8 mouse cellular contexts compared by ENCODE assay signal in the genomic region with DNA sequence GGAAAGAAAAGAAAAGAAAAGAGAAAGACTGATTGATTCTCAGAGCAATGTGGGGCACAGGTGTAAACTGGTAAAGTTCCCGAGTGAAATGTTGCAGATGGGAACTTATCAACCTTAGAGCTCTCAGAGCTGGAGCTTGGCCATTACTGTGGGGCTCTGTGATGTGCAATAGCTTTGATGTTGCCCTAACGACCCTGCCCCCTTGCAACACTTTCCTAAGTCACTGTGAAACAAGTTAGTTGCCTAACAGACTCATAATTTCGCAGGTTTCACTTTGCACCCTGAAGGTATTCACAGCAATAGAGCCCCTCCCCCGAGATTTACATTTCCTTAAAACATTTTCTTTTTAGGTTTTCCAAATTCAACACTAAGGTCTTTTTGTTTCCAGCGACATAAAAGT. TPM values are rescaled to one million over a fixed set of nuclear protein-coding genes. Genes with fewer than 3 reads are reported as not detected.
DNase-seq lines count a peak whose midpoint lies in the region; ATAC-seq lines count a peak whose summit lies in the region.

A gene (plus strand): TSS at position 387 of the 400 bp plus-strand sequence.

- intact Hi-C loops in left cerebral cortex, postnatal 4 days (cut with DNase I): no loop called here
- intact Hi-C loops in left cerebral cortex, postnatal 14 days (cut with DNase I): no loop called here

- H3K9ac ChIP-seq in embryonic facial prominence, embryonic 12.5 days: peak within 1 kb of the TSS; percentile 21
- peak within 1 kb of the TSS; percentile 83 for H3K9ac ChIP-seq in heart, embryonic 13.5 days
- H3K9ac ChIP-seq in limb, embryonic 12.5 days (replicated peaks): peak within 1 kb of the TSS; percentile 55
- H3K9ac ChIP-seq in midbrain, embryonic 13.5 days (replicated peaks): peak within 1 kb of the TSS; percentile 59

- no peaks in the 10 kb centered on the region for H3K27me3 ChIP-seq in embryonic facial prominence, embryonic 12.5 days
- no peaks in the 10 kb centered on the region for H3K27me3 ChIP-seq in heart, embryonic 13.5 days (replicated peaks)
- no peaks in the 10 kb centered on the region for H3K27me3 ChIP-seq in limb, embryonic 12.5 days
- peaks cover 3% of the 10 kb centered on the region; the same call in 1 of the 2 replicates for H3K27me3 ChIP-seq in midbrain, embryonic 13.5 days

- 3% methylated on average over 5 of the region's 5 CpGs for WGBS in embryonic facial prominence, embryonic 12.5 days
- 5% methylated on average over 5 of the region's 5 CpGs for WGBS in heart, embryonic 13.5 days
- under 1% methylated on average over 5 of the region's 5 CpGs for WGBS in limb, embryonic 12.5 days
- whole genome bisulfite sequencing in midbrain, embryonic 13.5 days: 2% methylated on average over 5 of the region's 5 CpGs

- peak within 1 kb of the TSS; percentile 62 for H3K4me2 ChIP-seq in embryonic facial prominence, embryonic 12.5 days (replicated peaks)
- peak within 1 kb of the TSS; percentile 82 for H3K4me2 ChIP-seq in heart, embryonic 13.5 days
- H3K4me2 ChIP-seq in limb, embryonic 12.5 days: peak within 1 kb of the TSS; percentile 58
- peak within 1 kb of the TSS; percentile 67 for H3K4me2 ChIP-seq in midbrain, embryonic 13.5 days (replicated peaks)

- DNase-seq in left cerebral cortex, postnatal 4 days: no peak
- no peak for DNase-seq in left cerebral cortex, postnatal 14 days (ENCODE audit: low spot score in 2 of 2)
- DNase-seq in cerebellum, postnatal 14 days: no peak

- H3K4me3 ChIP-seq in embryonic facial prominence, embryonic 12.5 days: peak within 1 kb of the TSS; percentile 45
- peak within 1 kb of the TSS; percentile 66 for H3K4me3 ChIP-seq in heart, embryonic 13.5 days
- peak within 1 kb of the TSS; percentile 46 for H3K4me3 ChIP-seq in limb, embryonic 12.5 days (replicated peaks)
- peak within 1 kb of the TSS; percentile 44 for H3K4me3 ChIP-seq in midbrain, embryonic 13.5 days (replicated peaks)

- H3K27ac ChIP-seq in embryonic facial prominence, embryonic 12.5 days: 0 out of 2 replicates have a peak within 1 kb of the TSS, but pooled peaks have one; percentile 18
- H3K27ac ChIP-seq in heart, embryonic 13.5 days (replicated peaks): peak within 1 kb of the TSS; percentile 78
- peak within 1 kb of the TSS; percentile 54 for H3K27ac ChIP-seq in limb, embryonic 12.5 days
- H3K27ac ChIP-seq in midbrain, embryonic 13.5 days: peak within 1 kb of the TSS; percentile 49

- ATAC-seq in embryonic facial prominence, embryonic 12.5 days (ENCODE audit: insufficient number of reproducible peaks, insufficient read depth, low FRiP score, low TSS enrichment): no peak
- ATAC-seq in heart, embryonic 13.5 days (ENCODE audit: extremely low read depth, insufficient number of reproducible peaks, low FRiP score, low TSS enrichment): no peak
- ATAC-seq in limb, embryonic 12.5 days (ENCODE audit: insufficient number of reproducible peaks, insufficient read depth, low FRiP score, low TSS enrichment, low read depth): peak; percentile 35; the same call in 1 of the 2 replicates
- ATAC-seq in midbrain, embryonic 13.5 days: peak; percentile 31
- ATAC-seq in inflammation-experienced regulatory T-cells, adult 6 months: no peak

- no peaks in the 10 kb centered on the region for H3K9me3 ChIP-seq in embryonic facial prominence, embryonic 12.5 days
- no peaks in the 10 kb centered on the region for H3K9me3 ChIP-seq in heart, embryonic 13.5 days
- H3K9me3 ChIP-seq in limb, embryonic 12.5 days: no peaks in the 10 kb centered on the region
- no peaks in the 10 kb centered on the region for H3K9me3 ChIP-seq in midbrain, embryonic 13.5 days

- no peaks in the 10 kb centered on the region for H3K36me3 ChIP-seq in embryonic facial prominence, embryonic 12.5 days
- no peaks in the 10 kb centered on the region for H3K36me3 ChIP-seq in heart, embryonic 13.5 days
- no peaks in the 10 kb centered on the region for H3K36me3 ChIP-seq in limb, embryonic 12.5 days
- H3K36me3 ChIP-seq in midbrain, embryonic 13.5 days: no peaks in the 10 kb centered on the region

- peaks cover 33% of the 10 kb centered on the region for H3K4me1 ChIP-seq in embryonic facial prominence, embryonic 12.5 days
- peaks cover 28% of the 10 kb centered on the region for H3K4me1 ChIP-seq in heart, embryonic 13.5 days
- H3K4me1 ChIP-seq in limb, embryonic 12.5 days (replicated peaks): peaks cover 33% of the 10 kb centered on the region
- peaks cover 19% of the 10 kb centered on the region for H3K4me1 ChIP-seq in midbrain, embryonic 13.5 days (replicated peaks)

RNA-seq across cellular contexts. Expression of the gene that starts here (rescaled TPM):
- total RNA-seq in left cerebral cortex, postnatal 4 days (2021): 10 to 100 TPM; 16.4 to 16.7 TPM
- total RNA-seq in left cerebral cortex, postnatal 14 days (2021): 1 to 10 TPM; 8.2 to 8.6 TPM
- polyA plus RNA-seq in embryonic facial prominence, embryonic 12.5 days (2016; fragmentation: Nextera tagmentation; extraction: Ambion mirVana): 74.8 and 79.0 TPM in 2 replicates
- polyA plus RNA-seq in heart, embryonic 13.5 days (2015; fragmentation: Nextera tagmentation; extraction: Ambion mirVana): 103 and 121 TPM in 2 replicates
- 128 and 129 TPM in 2 replicates for polyA plus RNA-seq in limb, embryonic 12.5 days (2016; fragmentation: Nextera tagmentation; extraction: Ambion mirVana)
- 61.2 and 70.3 TPM in 2 replicates for polyA plus RNA-seq in midbrain, embryonic 13.5 days (2015; fragmentation: Nextera tagmentation; extraction: Ambion mirVana)
- polyA plus RNA-seq in inflammation-experienced regulatory T-cells, adult 6 months (2017; shearing (Covaris generic)): 1 to 10 TPM in 1 of 3 experiments, not detected in 2; 1.8 TPM

Comparison
In these comparisons a context has a peak if more than half of its experiments do, and no peak if none do; other contexts are left out.
1. RNA of the gene that starts here (polyA plus RNA-seq): 128 to 129 TPM in limb, embryonic 12.5 days, 103 to 121 TPM in heart, embryonic 13.5 days, 74.8 to 79.0 TPM in embryonic facial prominence, embryonic 12.5 days and 61.2 to 70.3 TPM in midbrain, embryonic 13.5 days; 1.8 TPM in inflammation-experienced regulatory T-cells, adult 6 months; every median in the first group is over 10 times any median in the second.
2. ATAC-seq: peak in limb, embryonic 12.5 days (single experiment) and midbrain, embryonic 13.5 days (single experiment); none in embryonic facial prominence, embryonic 12.5 days (single experiment), heart, embryonic 13.5 days (single experiment) and inflammation-experienced regulatory T-cells, adult 6 months (single experiment).
3. H3K27ac ChIP-seq: peak in every context shown above with its lines; median percentile 78 in heart, embryonic 13.5 days; 54 in limb, embryonic 12.5 days; 49 in midbrain, embryonic 13.5 days; 18 in embryonic facial prominence, embryonic 12.5 days.
4. H3K9ac ChIP-seq: peak in every context shown above with its lines; median percentile 83 in heart, embryonic 13.5 days; 59 in midbrain, embryonic 13.5 days; 55 in limb, embryonic 12.5 days; 21 in embryonic facial prominence, embryonic 12.5 days.
5. Peak in every context shown above with its lines, with median percentiles within 50 percentile points of each other: H3K4me2 ChIP-seq and H3K4me3 ChIP-seq.